8 mouse cellular contexts compared by ENCODE assay signal in genomic region chr12:104978420-104978819, GRCm38 (mm10). TPM values are rescaled to one million over a fixed set of nuclear protein-coding genes. Genes with fewer than 3 reads are reported as not detected.
DNase-seq lines count a peak whose midpoint lies in the region; ATAC-seq lines count a peak whose summit lies in the region.

No protein-coding gene starts in this region.

- DNase-seq in layer of hippocampus, adult 9-11 months, result peak; percentile 55
- DNase-seq in layer of hippocampus, adult 9-10 months (ENCODE audit: low spot score), result no peak
- peak; percentile 33 to 74 for DNase-seq in adrenal gland, postnatal 4 days (ENCODE audit: low spot score in 2 of 2)
- peak; percentile 67 to 82 for DNase-seq in gastrocnemius, postnatal 4 days (ENCODE audit: low spot score in 2 of 2)
- DNase-seq in kidney, adult 9 months, result peak; percentile 67
- DNase-seq in urinary bladder, postnatal 36 days (ENCODE audit: low spot score in 2 of 2), result peak; percentile 44 to 83
- DNase-seq in thymus, adult 18-20 months, result no peak

- ATAC-seq in megakaryocyte, adult 5-6 weeks (ENCODE audit: poor library complexity, severe bottlenecking), result peak; percentile 66

RNA-seq across cellular contexts. Expression of gene Syne3, which starts 31.2 kb away (rescaled TPM):
- total RNA-seq in adrenal gland, postnatal 4 days (2021), result 10 to 100 TPM; 11.3 to 11.7 TPM
- 10 to 100 TPM; 17.7 to 19.2 TPM for total RNA-seq in gastrocnemius, postnatal 4 days (2021)
- total RNA-seq in megakaryocyte, adult 5-6 weeks (2015), result 14.1 and 17.8 TPM in 2 replicates
- 26.9 and 28.4 TPM in 2 replicates for total RNA-seq in megakaryocyte, adult 5-6 weeks (2017)

RNA-seq across cellular contexts. Expression of gene Glrx5, which starts 54.1 kb away (rescaled TPM):
- total RNA-seq in adrenal gland, postnatal 4 days (2021), result 100 to 1,000 TPM; 134 to 139 TPM
- total RNA-seq in gastrocnemius, postnatal 4 days (2021), result 10 to 100 TPM; 64.0 to 65.3 TPM
- 24.8 and 35.1 TPM in 2 replicates for total RNA-seq in megakaryocyte, adult 5-6 weeks (2015)
- total RNA-seq in megakaryocyte, adult 5-6 weeks (2017), result 10.0 and 10.7 TPM in 2 replicates

Comparison
In these comparisons a context has a peak if more than half of its experiments do, and no peak if none do; other contexts are left out.
1. DNase-seq: peak in layer of hippocampus, adult 9-11 months (single experiment), adrenal gland, postnatal 4 days (2 of 2), gastrocnemius, postnatal 4 days (2 of 2), kidney, adult 9 months (single experiment) and urinary bladder, postnatal 36 days (2 of 2); none in layer of hippocampus, adult 9-10 months (single experiment) and thymus, adult 18-20 months (0 of 2).